Mouse (Mus musculus): ENCODE measurements around the gene Map10.

Gene Map10

DNA sequence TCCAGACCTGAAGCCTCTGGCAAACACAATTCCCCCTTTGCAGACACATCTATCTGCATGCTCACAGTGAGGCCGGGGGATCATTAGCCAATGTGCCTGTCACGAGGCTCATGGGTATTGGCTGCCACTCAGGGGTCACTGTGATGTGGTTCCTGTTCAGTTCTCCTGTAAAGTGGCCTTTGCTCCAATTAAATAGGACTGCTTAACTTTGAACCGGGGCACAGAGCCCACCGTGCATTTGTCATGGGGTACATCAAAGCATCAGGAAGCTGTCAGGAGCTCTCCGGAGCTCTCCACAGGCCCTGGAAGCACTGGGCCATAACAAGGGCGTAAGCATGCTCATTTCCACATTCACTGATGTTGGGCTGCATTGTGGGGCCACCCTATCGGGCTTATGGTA, 47.0 kb downstream of the Map10 start:
- DNase-seq (ENCODE audit: low read depth), result no peak

GRCm38 (mm10) chr8:125718914-125719313, 49.3 kb downstream of the Map10 start:
- no peak for DNase-seq (ENCODE audit: low read depth)

- DNase-seq (ENCODE audit: low read depth), result no peak
Measured at GRCm38 (mm10) chr8:125722675-125723074, 53.1 kb downstream of the Map10 start.
